Mouse (Mus musculus): ENCODE results near the gene Klc1. TPM values are rescaled to one million over a fixed set of nuclear protein-coding genes. Genes with fewer than 3 reads are reported as not detected.

Gene Klc1
- polyA plus RNA-seq, 1 experiment = 70.4 TPM

GRCm38 (mm10) chr12:111757561-111758325 lies 906 bp upstream of the Klc1 start:
- TF ChIP-seq CTCF (IDR thresholded peaks at IDR 0.05; ENCODE audit: control insufficient read depth, insufficient read depth, low read length) (no peak), POLR2A (IDR thresholded peaks at IDR 0.05; ENCODE audit: borderline replicate concordance, control insufficient read depth, low read depth, low read length) (no peak)
- peaks cover 1% of the 10 kb centered on the region for H3K4me1 ChIP-seq (ENCODE audit: control insufficient read depth, insufficient read depth, low read length)
- peak overlapping the region; percentile 81 for H3K4me3 ChIP-seq (replicated peaks; ENCODE audit: control insufficient read depth, low read depth, low read length)
- WGBS = 56% methylated on average over 10 of the region's 10 CpGs
- no peak overlapping the region for H3K27ac ChIP-seq (ENCODE audit: control insufficient read depth, insufficient read depth, low read depth, low read length, poor library complexity)

GRCm38 (mm10) chr12:111759176-111760061 lies 770 bp downstream of the Klc1 start:
- H3K4me1 ChIP-seq (ENCODE audit: control insufficient read depth, insufficient read depth, low read length) = peaks cover 1% of the 10 kb centered on the region
- TF ChIP-seq CTCF (IDR thresholded peaks at IDR 0.05; ENCODE audit: control insufficient read depth, insufficient read depth, low read length) = no peak
- TF ChIP-seq POLR2A (IDR thresholded peaks at IDR 0.05; ENCODE audit: borderline replicate concordance, control insufficient read depth, low read depth, low read length) = no peak
- H3K27ac ChIP-seq (ENCODE audit: control insufficient read depth, insufficient read depth, low read depth, low read length, poor library complexity) = peak overlapping the region; percentile 78
- WGBS = 9% methylated on average over 35 of the region's 35 CpGs
- peak overlapping the region; percentile 81 for H3K4me3 ChIP-seq (replicated peaks; ENCODE audit: control insufficient read depth, low read depth, low read length)

DNA sequence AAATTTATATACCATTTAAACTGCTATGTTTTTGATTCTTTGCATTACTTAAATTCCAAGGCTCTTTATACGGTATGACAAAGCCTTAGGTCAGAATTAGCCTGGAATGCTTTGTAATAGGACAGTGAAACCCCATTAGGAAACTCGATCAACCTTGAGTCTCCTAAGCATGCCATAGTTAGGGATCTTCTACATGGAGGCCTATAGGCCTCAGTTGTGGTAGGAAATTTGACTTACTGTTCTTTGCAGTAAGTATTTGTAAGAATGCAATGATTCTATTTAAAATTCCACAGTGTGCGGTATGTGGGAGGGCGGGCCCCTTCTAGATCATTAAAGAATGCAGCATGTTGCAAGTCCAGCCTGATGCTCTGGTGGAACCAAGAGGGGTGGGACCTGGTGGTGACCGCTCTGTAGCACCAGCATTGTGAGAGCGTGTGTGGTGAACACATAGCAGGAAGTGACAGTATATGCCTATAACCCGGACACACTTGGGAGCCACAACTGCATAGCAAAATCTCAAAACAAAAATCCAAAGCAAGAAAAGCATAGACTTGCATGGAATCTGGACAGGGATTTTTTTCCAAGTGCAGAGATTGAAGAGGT lies 1.8 kb downstream of the Klc1 start:
- peaks cover 1% of the 10 kb centered on the region for H3K4me1 ChIP-seq (ENCODE audit: control insufficient read depth, insufficient read depth, low read length)
- H3K27ac ChIP-seq (ENCODE audit: control insufficient read depth, insufficient read depth, low read depth, low read length, poor library complexity) = no peak overlapping the region
- WGBS = 75% methylated on average over 7 of the region's 7 CpGs
- TF ChIP-seq CTCF (IDR thresholded peaks at IDR 0.05; ENCODE audit: control insufficient read depth, insufficient read depth, low read length) = no peak
- no peak for TF ChIP-seq POLR2A (IDR thresholded peaks at IDR 0.05; ENCODE audit: borderline replicate concordance, control insufficient read depth, low read depth, low read length)
- H3K4me3 ChIP-seq (replicated peaks; ENCODE audit: control insufficient read depth, low read depth, low read length) = no peak overlapping the region

DNA sequence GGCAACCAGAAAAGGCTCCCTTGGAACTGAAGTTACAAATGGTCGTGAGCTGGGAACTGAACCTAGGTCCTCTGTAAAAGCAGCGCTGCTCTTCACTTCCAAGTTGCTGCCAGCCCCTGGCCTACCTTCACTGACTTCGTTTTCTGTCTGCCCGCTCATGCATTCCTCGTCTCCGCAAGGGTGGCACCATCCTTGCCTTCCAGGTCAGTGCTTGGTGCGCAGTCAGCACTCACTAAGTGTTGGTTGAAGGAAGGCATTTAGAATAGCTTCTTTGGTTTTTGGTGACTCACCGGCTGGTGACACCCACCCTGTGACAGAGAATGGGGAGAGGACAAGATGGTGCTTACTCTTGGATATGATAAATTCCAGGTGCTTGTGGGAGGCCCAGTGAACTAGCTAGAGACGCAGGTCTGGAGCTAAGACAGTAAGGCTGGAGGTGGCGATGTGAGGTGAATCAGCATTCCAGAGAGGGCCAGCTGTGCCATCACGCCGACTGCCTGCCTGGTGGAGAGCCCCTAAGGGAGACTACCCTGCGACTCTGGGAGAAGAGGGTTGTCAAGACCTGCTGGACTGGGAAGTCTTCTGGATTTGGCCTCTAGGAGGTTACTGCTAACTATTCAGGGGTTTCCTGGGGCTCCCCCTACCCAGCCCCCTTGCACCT lies 4.1 kb downstream of the Klc1 start:
- no peak for TF ChIP-seq POLR2A (IDR thresholded peaks at IDR 0.05; ENCODE audit: borderline replicate concordance, control insufficient read depth, low read depth, low read length)
- TF ChIP-seq CTCF (IDR thresholded peaks at IDR 0.05; ENCODE audit: control insufficient read depth, insufficient read depth, low read length) = no peak
- Histone ChIP-seq H3K4me1 (ENCODE audit: control insufficient read depth, insufficient read depth, low read length) (peaks cover 1% of the 10 kb centered on the region), H3K27ac (ENCODE audit: control insufficient read depth, insufficient read depth, low read depth, low read length, poor library complexity) (no peak overlapping the region), H3K4me3 (replicated peaks; ENCODE audit: control insufficient read depth, low read depth, low read length) (no peak overlapping the region)
- WGBS = 91% methylated on average over 13 of the region's 13 CpGs

DNA sequence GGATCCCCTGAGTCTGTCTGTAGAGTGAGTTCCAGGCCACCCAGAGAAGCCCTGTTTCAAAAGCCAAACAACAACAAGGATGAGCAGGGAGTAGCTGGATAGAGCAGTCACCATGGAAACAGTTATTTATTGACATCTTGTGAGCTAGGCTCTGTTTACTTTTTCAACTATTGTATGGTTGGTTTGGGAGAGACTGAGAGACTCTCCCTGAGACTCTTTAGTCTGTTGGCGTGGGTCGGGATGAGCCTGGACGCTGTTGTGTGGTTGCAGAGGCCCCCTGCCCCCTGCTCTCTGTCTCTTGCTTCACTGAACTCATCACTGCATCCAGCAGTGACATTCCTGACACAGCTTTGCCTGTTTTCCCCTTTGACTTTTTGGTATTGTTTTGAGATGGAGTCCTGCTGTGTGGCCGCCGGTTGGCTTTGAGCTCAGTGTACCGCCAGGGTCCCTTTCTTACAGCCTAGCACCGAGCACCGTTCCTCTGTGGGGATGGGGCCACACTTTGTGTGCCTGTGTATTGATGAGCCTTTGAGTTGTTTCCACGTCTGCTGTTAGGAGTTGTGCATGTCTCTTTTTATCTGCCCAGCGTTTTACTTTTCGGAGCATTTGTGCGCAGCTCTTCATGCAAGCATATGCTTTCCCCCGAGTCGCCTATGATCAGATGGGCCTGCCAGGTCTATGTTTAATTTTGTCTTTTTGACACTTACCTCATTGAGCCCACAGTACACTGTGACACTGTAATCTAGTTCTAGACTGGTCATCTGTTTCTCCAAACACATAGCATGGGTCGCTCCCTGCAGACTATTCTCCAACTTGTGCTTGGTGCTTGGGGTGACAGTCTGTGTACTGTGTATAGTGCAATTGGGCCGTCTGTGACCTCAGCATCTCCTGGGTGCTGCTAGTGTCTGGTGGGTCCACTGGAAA lies 7.9 kb downstream of the Klc1 start:
- Histone ChIP-seq H3K27ac (ENCODE audit: control insufficient read depth, insufficient read depth, low read depth, low read length, poor library complexity) (no peak overlapping the region), H3K4me3 (replicated peaks; ENCODE audit: control insufficient read depth, low read depth, low read length) (no peak overlapping the region), H3K4me1 (ENCODE audit: control insufficient read depth, insufficient read depth, low read length) (peaks cover 1% of the 10 kb centered on the region)
- TF ChIP-seq POLR2A (IDR thresholded peaks at IDR 0.05; ENCODE audit: borderline replicate concordance, control insufficient read depth, low read depth, low read length) (no peak), CTCF (IDR thresholded peaks at IDR 0.05; ENCODE audit: control insufficient read depth, insufficient read depth, low read length) (no peak)
- WGBS = 86% methylated on average over 16 of the region's 16 CpGs

DNA sequence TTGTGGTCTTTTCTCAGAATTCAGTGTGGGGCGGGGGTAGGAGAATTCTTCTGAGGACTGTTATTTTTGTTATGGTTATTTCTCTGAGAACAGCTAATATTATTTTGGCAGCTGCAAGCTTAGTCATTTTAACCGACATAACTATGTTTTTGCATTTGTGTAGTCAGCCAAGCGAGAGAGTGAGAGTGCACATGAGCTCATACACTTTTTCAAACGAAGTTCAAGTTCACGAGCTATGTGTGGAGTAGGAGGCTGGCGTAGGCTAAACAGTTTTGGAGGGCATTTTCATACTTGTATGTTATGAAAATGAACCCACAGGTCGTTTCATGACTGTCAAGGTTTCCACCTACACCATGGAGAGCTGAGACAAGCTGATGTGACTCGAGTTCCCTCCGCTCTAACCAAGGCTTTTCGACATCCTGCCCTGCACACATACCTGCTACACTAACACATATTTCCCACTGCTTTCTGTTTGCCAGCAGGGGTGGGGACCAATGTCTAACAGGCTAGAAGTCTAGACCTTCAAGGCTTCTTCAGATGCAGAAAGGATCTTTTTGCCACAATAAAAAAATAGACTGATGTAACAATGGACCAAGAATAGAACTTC lies 9.8 kb downstream of the Klc1 start:
- H3K4me3 ChIP-seq (replicated peaks; ENCODE audit: control insufficient read depth, low read depth, low read length) = no peak overlapping the region
- no peak for TF ChIP-seq POLR2A (IDR thresholded peaks at IDR 0.05; ENCODE audit: borderline replicate concordance, control insufficient read depth, low read depth, low read length)
- no peak for TF ChIP-seq CTCF (IDR thresholded peaks at IDR 0.05; ENCODE audit: control insufficient read depth, insufficient read depth, low read length)
- H3K27ac ChIP-seq (ENCODE audit: control insufficient read depth, insufficient read depth, low read depth, low read length, poor library complexity) = no peak overlapping the region
- WGBS = 80% methylated on average over 10 of the region's 10 CpGs
- no peaks in the 10 kb centered on the region for H3K4me1 ChIP-seq (ENCODE audit: control insufficient read depth, insufficient read depth, low read length)

- Histone ChIP-seq H3K27ac (ENCODE audit: control insufficient read depth, insufficient read depth, low read depth, low read length, poor library complexity) (no peak overlapping the region), H3K4me3 (replicated peaks; ENCODE audit: control insufficient read depth, low read depth, low read length) (no peak overlapping the region), H3K4me1 (ENCODE audit: control insufficient read depth, insufficient read depth, low read length) (no peaks in the 10 kb centered on the region)
- no peak for TF ChIP-seq POLR2A (IDR thresholded peaks at IDR 0.05; ENCODE audit: borderline replicate concordance, control insufficient read depth, low read depth, low read length)
- TF ChIP-seq CTCF (IDR thresholded peaks at IDR 0.05; ENCODE audit: control insufficient read depth, insufficient read depth, low read length) = no peak
- 50% methylated on average over 10 of the region's 10 CpGs for WGBS
Measured at GRCm38 (mm10) chr12:111769306-111769705, 10.7 kb downstream of the Klc1 start.
